29 mouse cellular contexts compared by ENCODE assay signal in genomic region chr9:114413866-114414265, GRCm38 (mm10). TPM values are rescaled to one million over a fixed set of nuclear protein-coding genes. Genes with fewer than 3 reads are reported as not detected.
DNase-seq lines count a peak whose midpoint lies in the region; ATAC-seq and TF ChIP-seq lines count a peak whose summit lies in the region.
"Had no signal": no experiment of that assay in that cellular context is flagged by ENCODE, and none has a peak within 500 bp of the region (broad histone marks: within the 10 kb centered on the region; RNA-seq: fewer than 3 reads in every experiment).

No protein-coding gene starts in this region.

- H3K4me2 ChIP-seq in intestine, embryonic 16.5 days (ENCODE audit: low read depth, low read length) = no peak overlapping the region
- no peak overlapping the region for H3K4me2 ChIP-seq in intestine, postnatal 0 days (replicated peaks; ENCODE audit: low read depth)
- H3K4me2 ChIP-seq: embryonic facial prominence, embryonic 12.5 days; heart, embryonic 12.5 days; hindbrain, embryonic 15.5 days; lung, embryonic 15.5 days; midbrain, embryonic 13.5 days; neural tube, embryonic 13.5 days had no signal

- H3K9ac ChIP-seq in intestine, embryonic 16.5 days (ENCODE audit: low read depth, low read length) = no peak overlapping the region
- H3K9ac ChIP-seq in intestine, postnatal 0 days (ENCODE audit: low read depth, low read length) = no peak overlapping the region
- H3K9ac ChIP-seq: embryonic facial prominence, embryonic 12.5 days; heart, embryonic 12.5 days; hindbrain, embryonic 15.5 days; liver, embryonic 14.5 days; lung, embryonic 15.5 days; midbrain, embryonic 13.5 days; neural tube, embryonic 13.5 days had no signal

- no peak for TF ChIP-seq CTCF in intestine, postnatal 0 days (IDR thresholded peaks at IDR 0.05; ENCODE audit: low read depth)

- intact Hi-C loops in heart, postnatal 14 days (cut with DNase I) = loop anchor here (2.0 kb wide), 1 partner anchor 85 kb away; no protein-coding TSS in a partner anchor

- peak; percentile 22 to 38 for DNase-seq in lung, adult 18-20 months
- no peak for DNase-seq in lung, postnatal 14 days
- peak; percentile 23 to 72 for DNase-seq in urinary bladder, adult 18-20 months (ENCODE audit: low spot score in 2 of 2)
- DNase-seq in urinary bladder, postnatal 4 days (ENCODE audit: low spot score in 2 of 2) = no peak
- peak; percentile 50 for DNase-seq in kidney, postnatal 14 days
- no peak for DNase-seq in heart, postnatal 14 days
- DNase-seq: adrenal gland, postnatal 10 days; cerebellum, adult 8-10 months; cerebellum, postnatal 25 days; heart, adult 2 months; layer of hippocampus, adult 9-11 months; liver; right cerebral cortex, postnatal 4 days; thymus, adult 18-20 months; thymus, postnatal 25 days had no signal

- H3K4me1 ChIP-seq in intestine, embryonic 16.5 days (ENCODE audit: control insufficient read depth, insufficient read depth, low read length) = peaks cover 12% of the 10 kb centered on the region
- H3K4me1 ChIP-seq in intestine, postnatal 0 days (replicated peaks; ENCODE audit: control insufficient read depth, insufficient read depth, low read length) = 0 out of 2 replicates have a peak, but pooled peaks cover 4% of the 10 kb centered on the region
- H3K4me1 ChIP-seq: embryonic facial prominence, embryonic 12.5 days; forebrain, embryonic 10.5 days; hindbrain, embryonic 15.5 days; lung, embryonic 15.5 days; midbrain, embryonic 13.5 days; neural tube, embryonic 13.5 days had no signal

- 84% methylated on average over 12 of the region's 12 CpGs for WGBS in intestine, embryonic 16.5 days
- 72% methylated on average over 12 of the region's 12 CpGs for WGBS in intestine, postnatal 0 days

- H3K36me3 ChIP-seq in intestine, embryonic 16.5 days (ENCODE audit: control insufficient read depth, insufficient read depth, low read length) = peaks cover 36% of the 10 kb centered on the region
- H3K36me3 ChIP-seq in intestine, postnatal 0 days (ENCODE audit: control insufficient read depth, insufficient read depth) = peaks cover 50% of the 10 kb centered on the region

- peak overlapping the region; percentile 6; the same call in 1 of the 2 replicates for H3K27ac ChIP-seq in intestine, embryonic 16.5 days (ENCODE audit: low read length)
- no peak overlapping the region for H3K27ac ChIP-seq in intestine, postnatal 0 days (ENCODE audit: low read depth, low read length)
- H3K27ac ChIP-seq: embryonic facial prominence, embryonic 12.5 days; forebrain, embryonic 10.5 days; heart, adult 2 months; hindbrain, embryonic 15.5 days; liver, embryonic 14.5 days; lung, embryonic 15.5 days; midbrain, embryonic 13.5 days; neural tube, embryonic 13.5 days; stomach, postnatal 0 days had no signal

- no peaks in the 10 kb centered on the region for H3K9me3 ChIP-seq in intestine, embryonic 16.5 days (ENCODE audit: control insufficient read depth, low read length)
- H3K9me3 ChIP-seq in intestine, postnatal 0 days (ENCODE audit: control insufficient read depth) = no peaks in the 10 kb centered on the region
- H3K9me3 ChIP-seq: hindbrain, embryonic 15.5 days; lung, embryonic 15.5 days; midbrain, embryonic 13.5 days; neural tube, embryonic 13.5 days had no signal

- no peak overlapping the region for H3K4me3 ChIP-seq in intestine, embryonic 16.5 days (ENCODE audit: low read length)
- H3K4me3 ChIP-seq in intestine, postnatal 0 days (ENCODE audit: low read depth, low read length) = no peak overlapping the region
- H3K4me3 ChIP-seq: embryonic facial prominence, embryonic 12.5 days; forebrain, embryonic 10.5 days; heart, adult 2 months; heart, embryonic 12.5 days; hindbrain, embryonic 15.5 days; lung, embryonic 15.5 days; midbrain, embryonic 13.5 days; neural tube, embryonic 13.5 days had no signal

- no peak for ATAC-seq in intestine, embryonic 16.5 days
- ATAC-seq in intestine, postnatal 0 days = no peak
- ATAC-seq: forebrain, embryonic 16.5 days; inflammation-experienced regulatory T-cells, adult 6 months; midbrain, embryonic 13.5 days; Patski had no signal

- no peaks in the 10 kb centered on the region for H3K27me3 ChIP-seq in intestine, embryonic 16.5 days (replicated peaks; ENCODE audit: control insufficient read depth, insufficient read depth, low read length)
- no peaks in the 10 kb centered on the region for H3K27me3 ChIP-seq in intestine, postnatal 0 days (replicated peaks; ENCODE audit: control insufficient read depth, insufficient read depth, low read length)
- H3K27me3 ChIP-seq: embryonic facial prominence, embryonic 12.5 days; heart, embryonic 12.5 days; hindbrain, embryonic 15.5 days; lung, embryonic 15.5 days; midbrain, embryonic 13.5 days; neural tube, embryonic 13.5 days; Patski had no signal

RNA-seq across cellular contexts. Expression of gene Tmppe, which starts 13.0 kb away (rescaled TPM):
- polyA plus RNA-seq in intestine, embryonic 16.5 days (2015; fragmentation: Nextera tagmentation; extraction: Ambion mirVana) = 31.2 and 40.7 TPM in 2 replicates
- 25.7 and 30.0 TPM in 2 replicates for polyA plus RNA-seq in intestine, postnatal 0 days (2015; fragmentation: Nextera tagmentation; extraction: Ambion mirVana)
- total RNA-seq in heart, postnatal 14 days (2021) = 1 to 10 TPM; 4.5 to 4.8 TPM

RNA-seq across cellular contexts. Expression of gene Glb1, which starts 13.0 kb away (rescaled TPM):
- polyA plus RNA-seq in intestine, embryonic 16.5 days (2015; fragmentation: Nextera tagmentation; extraction: Ambion mirVana) = 295 and 399 TPM in 2 replicates
- 491 and 524 TPM in 2 replicates for polyA plus RNA-seq in intestine, postnatal 0 days (2015; fragmentation: Nextera tagmentation; extraction: Ambion mirVana)
- 10 to 100 TPM; 18.5 to 19.2 TPM for total RNA-seq in heart, postnatal 14 days (2021)

RNA-seq across cellular contexts. Expression of gene Crtap, which starts 23.4 kb away (rescaled TPM):
- 98.2 and 104 TPM in 2 replicates for polyA plus RNA-seq in intestine, embryonic 16.5 days (2015; fragmentation: Nextera tagmentation; extraction: Ambion mirVana)
- polyA plus RNA-seq in intestine, postnatal 0 days (2015; fragmentation: Nextera tagmentation; extraction: Ambion mirVana) = 57.3 and 58.3 TPM in 2 replicates
- 10 to 100 TPM; 35.4 to 41.3 TPM for total RNA-seq in heart, postnatal 14 days (2021)

Comparison
In these comparisons a context has a peak if more than half of its experiments do, and no peak if none do; other contexts are left out.
1. DNase-seq: peak in lung, adult 18-20 months (2 of 2), urinary bladder, adult 18-20 months (2 of 2) and kidney, postnatal 14 days (single experiment); none in lung, postnatal 14 days (single experiment), urinary bladder, postnatal 4 days (0 of 2) and heart, postnatal 14 days (0 of 2).